In genomic region chr17:49477370-49477769, GRCm38 (mm10) we compare ENCODE assay signal across 14 mouse cellular contexts. TPM values are rescaled to one million over a fixed set of nuclear protein-coding genes. Genes with fewer than 3 reads are reported as not detected.
A peak's percentile ranks its signal among the peaks of the same experiment; 100 is the strongest.
DNase-seq lines count a peak whose midpoint lies in the region; ATAC-seq and TF ChIP-seq lines count a peak whose summit lies in the region.
"Had no signal": no experiment of that assay in that cellular context is flagged by ENCODE, and none has a peak within 500 bp of the region (broad histone marks: within the 10 kb centered on the region; RNA-seq: fewer than 3 reads in every experiment).

No protein-coding gene starts in this region.

- no peak overlapping the region for H3ac ChIP-seq in C2C12 (ENCODE audit: control insufficient read depth, insufficient read length, low read depth)

- intact Hi-C loops in left cerebral cortex, postnatal 4 days (cut with DNase I): no loop called here

- no peak for TF ChIP-seq CTCF in C2C12 (IDR thresholded peaks at IDR 0.05; ENCODE audit: control insufficient read depth, insufficient read depth, insufficient read length)
- no peak for TF ChIP-seq CTCF in kidney, postnatal 0 days (IDR thresholded peaks at IDR 0.05; ENCODE audit: low read depth)

- H3K79me3 ChIP-seq in C2C12 (ENCODE audit: low read depth): no peaks in the 10 kb centered on the region

- ATAC-seq in embryonic facial prominence, embryonic 14.5 days (ENCODE audit: low read depth): peak; percentile 41; the same call in 1 of the 2 replicates
- ATAC-seq in kidney, postnatal 0 days (replicated peaks; ENCODE audit: low FRiP score, low read depth): peak; percentile 71
- peak; percentile 90 for ATAC-seq in lung, embryonic 16.5 days (ENCODE audit: low read depth)
- ATAC-seq in forebrain, embryonic 12.5 days (ENCODE audit: low FRiP score): no peak
- ATAC-seq: inflammation-experienced regulatory T-cells, adult 6 months; midbrain, embryonic 15.5 days had no signal

- no peak overlapping the region for H3K4me2 ChIP-seq in embryonic facial prominence, embryonic 14.5 days (ENCODE audit: low read depth, low read length)
- no peak overlapping the region for H3K4me2 ChIP-seq in kidney, postnatal 0 days (ENCODE audit: low read length)
- H3K4me2 ChIP-seq in lung, embryonic 16.5 days (ENCODE audit: low read depth, low read length): no peak overlapping the region
- H3K4me2 ChIP-seq in forebrain, embryonic 12.5 days: no peak overlapping the region
- H3K4me2 ChIP-seq: midbrain, embryonic 15.5 days; neural tube, embryonic 12.5 days had no signal

- 0 out of 2 replicates have a peak, but pooled peaks cover 2% of the 10 kb centered on the region for H3K4me1 ChIP-seq in embryonic facial prominence, embryonic 14.5 days (ENCODE audit: control insufficient read depth, insufficient read depth, low read length)
- H3K4me1 ChIP-seq in kidney, postnatal 0 days (replicated peaks; ENCODE audit: insufficient read depth, low read length): no peaks in the 10 kb centered on the region
- no peaks in the 10 kb centered on the region for H3K4me1 ChIP-seq in lung, embryonic 16.5 days (replicated peaks; ENCODE audit: control insufficient read depth, insufficient read depth, low read length)
- H3K4me1 ChIP-seq in forebrain, embryonic 12.5 days: peaks cover 5% of the 10 kb centered on the region; the same call in 1 of the 2 replicates
- H3K4me1 ChIP-seq: midbrain, embryonic 15.5 days; neural tube, embryonic 12.5 days had no signal

- no peak overlapping the region for H3K4me3 ChIP-seq in C2C12 (ENCODE audit: insufficient read depth, poor library complexity, severe bottlenecking)
- no peak overlapping the region for H3K4me3 ChIP-seq in embryonic facial prominence, embryonic 14.5 days (ENCODE audit: low read depth, low read length)
- H3K4me3 ChIP-seq in kidney, postnatal 0 days (replicated peaks; ENCODE audit: low read depth, low read length): no peak overlapping the region
- H3K4me3 ChIP-seq in lung, embryonic 16.5 days (ENCODE audit: low read length): no peak overlapping the region
- H3K4me3 ChIP-seq in forebrain, embryonic 12.5 days (replicated peaks): no peak overlapping the region
- H3K4me3 ChIP-seq: midbrain, embryonic 15.5 days; neural tube, embryonic 12.5 days had no signal

- 47% methylated on average over 4 of the region's 4 CpGs for WGBS in embryonic facial prominence, embryonic 14.5 days
- 48% methylated on average over 4 of the region's 4 CpGs for WGBS in kidney, postnatal 0 days
- WGBS in lung, embryonic 16.5 days: 52% methylated on average over 4 of the region's 4 CpGs
- WGBS in forebrain, embryonic 12.5 days: 82% methylated on average over 4 of the region's 4 CpGs

- H3K27me3 ChIP-seq in C2C12 (ENCODE audit: control insufficient read depth, insufficient read depth, insufficient read length): no peaks in the 10 kb centered on the region
- no peaks in the 10 kb centered on the region for H3K27me3 ChIP-seq in embryonic facial prominence, embryonic 14.5 days (replicated peaks; ENCODE audit: control insufficient read depth, insufficient read depth, low read length)
- no peaks in the 10 kb centered on the region for H3K27me3 ChIP-seq in kidney, postnatal 0 days (ENCODE audit: insufficient read depth, low read length)
- H3K27me3 ChIP-seq in lung, embryonic 16.5 days (ENCODE audit: control insufficient read depth, insufficient read depth, low read depth, low read length): no peaks in the 10 kb centered on the region
- H3K27me3 ChIP-seq in forebrain, embryonic 12.5 days: no peaks in the 10 kb centered on the region
- H3K27me3 ChIP-seq: midbrain, embryonic 15.5 days; neural tube, embryonic 12.5 days had no signal

- no peak overlapping the region for H3K9ac ChIP-seq in embryonic facial prominence, embryonic 14.5 days (ENCODE audit: low read depth, low read length)
- no peak overlapping the region for H3K9ac ChIP-seq in kidney, postnatal 0 days (ENCODE audit: low read depth, low read length)
- no peak overlapping the region for H3K9ac ChIP-seq in lung, embryonic 16.5 days (ENCODE audit: low read length)
- no peak overlapping the region for H3K9ac ChIP-seq in forebrain, embryonic 12.5 days
- H3K9ac ChIP-seq: liver, embryonic 14.5 days; midbrain, embryonic 15.5 days; neural tube, embryonic 12.5 days had no signal

- peak; percentile 88 for DNase-seq in embryonic facial prominence, embryonic 14.5 days (ENCODE audit: low spot score)
- DNase-seq in kidney, postnatal 0 days (ENCODE audit: low spot score): peak; percentile 91
- no peak for DNase-seq in cerebellum, adult 11 months
- no peak for DNase-seq in left cerebral cortex, postnatal 4 days
- DNase-seq in spleen, postnatal 4 days (ENCODE audit: low spot score in 2 of 2): no peak
- DNase-seq: adrenal gland, postnatal 25 days; cerebellum, postnatal 36 days had no signal

- no peaks in the 10 kb centered on the region for H3K36me3 ChIP-seq in C2C12 (ENCODE audit: control insufficient read depth, insufficient read depth)
- H3K36me3 ChIP-seq in embryonic facial prominence, embryonic 14.5 days (ENCODE audit: control insufficient read depth, insufficient read depth, low read length): peaks cover 56% of the 10 kb centered on the region
- H3K36me3 ChIP-seq in kidney, postnatal 0 days (ENCODE audit: insufficient read depth, low read length): no peaks in the 10 kb centered on the region
- peaks cover 12% of the 10 kb centered on the region for H3K36me3 ChIP-seq in lung, embryonic 16.5 days (ENCODE audit: control insufficient read depth, insufficient read depth, low read length)
- H3K36me3 ChIP-seq in forebrain, embryonic 12.5 days (replicated peaks): no peaks in the 10 kb centered on the region
- H3K36me3 ChIP-seq: midbrain, embryonic 15.5 days had no signal

- no peaks in the 10 kb centered on the region for H3K79me2 ChIP-seq in C2C12 (ENCODE audit: control insufficient read depth, insufficient read depth)

- no peaks in the 10 kb centered on the region for H3K9me3 ChIP-seq in embryonic facial prominence, embryonic 14.5 days (ENCODE audit: control insufficient read depth, low read length)
- no peaks in the 10 kb centered on the region for H3K9me3 ChIP-seq in kidney, postnatal 0 days (replicated peaks; ENCODE audit: low read length)
- H3K9me3 ChIP-seq in lung, embryonic 16.5 days (ENCODE audit: control insufficient read depth, low read length): no peaks in the 10 kb centered on the region
- H3K9me3 ChIP-seq in forebrain, embryonic 12.5 days: no peaks in the 10 kb centered on the region
- H3K9me3 ChIP-seq: midbrain, embryonic 15.5 days; neural tube, embryonic 12.5 days had no signal

- H3K27ac ChIP-seq in embryonic facial prominence, embryonic 14.5 days (replicated peaks; ENCODE audit: low read depth, low read length): no peak overlapping the region
- peak overlapping the region; percentile 36; the same call in 1 of the 2 replicates for H3K27ac ChIP-seq in kidney, postnatal 0 days
- peak overlapping the region; percentile 80 for H3K27ac ChIP-seq in lung, embryonic 16.5 days (ENCODE audit: low read length)
- no peak overlapping the region for H3K27ac ChIP-seq in forebrain, embryonic 12.5 days
- H3K27ac ChIP-seq: liver, embryonic 14.5 days; midbrain, embryonic 15.5 days; neural tube, embryonic 12.5 days had no signal

TF ChIP-seq in C2C12, 6 proteins besides CTCF, POLR2A, EP300 and RAD21:
- TF ChIP-seq USF1 (IDR thresholded peaks at IDR 0.05; ENCODE audit: low read depth) (no peak), MYOD1 (IDR thresholded peaks at IDR 0.05; ENCODE audit: control insufficient read depth, insufficient read length, low read depth) (peak; percentile 36), MYOG (IDR thresholded peaks at IDR 0.05; ENCODE audit: control insufficient read depth, extremely low read depth, insufficient read length) (no peak), FOSL1 (IDR thresholded peaks at IDR 0.05; ENCODE audit: insufficient read depth, low read length, poor library complexity, severe bottlenecking) (no peak), CEBPB (IDR thresholded peaks at IDR 0.05; ENCODE audit: low read depth) (no peak)

RNA-seq across cellular contexts. Expression of gene Mocs1, which starts 49.2 kb away (rescaled TPM):
- 13.7 TPM for polyA plus RNA-seq in C2C12 (2012; fragmentation: generic; extraction: Trizol)
- 6.4 and 7.8 TPM in 2 replicates for polyA plus RNA-seq in embryonic facial prominence, embryonic 14.5 days (2014; fragmentation: Nextera tagmentation; extraction: Ambion mirVana)
- 5.7 and 7.2 TPM in 2 replicates for polyA plus RNA-seq in kidney, postnatal 0 days (2015; fragmentation: Nextera tagmentation; extraction: Ambion mirVana)
- 9.1 and 9.9 TPM in 2 replicates for polyA plus RNA-seq in lung, embryonic 16.5 days (2015; fragmentation: Nextera tagmentation; extraction: Ambion mirVana)
- total RNA-seq in left cerebral cortex, postnatal 4 days (2021): 10 to 100 TPM; 11.4 to 15.2 TPM
- polyA plus RNA-seq in forebrain, embryonic 12.5 days (2016; fragmentation: Nextera tagmentation; extraction: Ambion mirVana): 3.6 and 4.5 TPM in 2 replicates

Comparison
In these comparisons a context has a peak if more than half of its experiments do, and no peak if none do; other contexts are left out.
1. DNase-seq: peak in embryonic facial prominence, embryonic 14.5 days (single experiment) and kidney, postnatal 0 days (single experiment); none in cerebellum, adult 11 months (single experiment), left cerebral cortex, postnatal 4 days (single experiment) and spleen, postnatal 4 days (0 of 2).
2. H3K27ac ChIP-seq: peak in kidney, postnatal 0 days (single experiment) and lung, embryonic 16.5 days (single experiment); none in embryonic facial prominence, embryonic 14.5 days (single experiment) and forebrain, embryonic 12.5 days (single experiment).